ENCODE assay signal across 21 mouse cellular contexts in genomic region chr7:70438908-70439307, GRCm38 (mm10).
DNase-seq lines count a peak whose midpoint lies in the region.
"Had no signal": no experiment of that assay in that cellular context is flagged by ENCODE, and none has a peak within 500 bp of the region (broad histone marks: within the 10 kb centered on the region; RNA-seq: fewer than 3 reads in every experiment).

No protein-coding gene starts in this region.

- no peaks in the 10 kb centered on the region for H3K9me3 ChIP-seq in heart, embryonic 10.5 days
- H3K9me3 ChIP-seq: forebrain, embryonic 12.5 days; heart, embryonic 12.5 days; heart, embryonic 15.5 days; hindbrain, embryonic 10.5 days; hindbrain, embryonic 13.5 days; intestine, embryonic 15.5 days had no signal

- H3K27ac ChIP-seq in heart, embryonic 10.5 days = no peak overlapping the region
- H3K27ac ChIP-seq: forebrain, embryonic 12.5 days; gastrocnemius, adult 2 months; heart, embryonic 15.5 days; hindbrain, embryonic 10.5 days; hindbrain, embryonic 13.5 days; intestine, embryonic 15.5 days had no signal

- H3K36me3 ChIP-seq in heart, embryonic 10.5 days = no peaks in the 10 kb centered on the region
- H3K36me3 ChIP-seq: heart, embryonic 12.5 days; heart, embryonic 15.5 days; hindbrain, embryonic 10.5 days; hindbrain, embryonic 13.5 days; intestine, embryonic 15.5 days had no signal

- 94% methylated on average over 6 of the region's 6 CpGs for WGBS in heart, embryonic 10.5 days

- H3K27me3 ChIP-seq in heart, embryonic 10.5 days (ENCODE audit: insufficient read depth, poor library complexity, severe bottlenecking) = no peaks in the 10 kb centered on the region
- H3K27me3 ChIP-seq: forebrain, embryonic 12.5 days; heart, embryonic 12.5 days; heart, embryonic 15.5 days; hindbrain, embryonic 13.5 days; intestine, embryonic 15.5 days had no signal

- no peak overlapping the region for H3K4me3 ChIP-seq in heart, embryonic 10.5 days
- H3K4me3 ChIP-seq: forebrain, embryonic 12.5 days; gastrocnemius, adult 2 months; heart, embryonic 12.5 days; heart, embryonic 15.5 days; hindbrain, embryonic 10.5 days; hindbrain, embryonic 13.5 days; intestine, embryonic 15.5 days had no signal

- 0 out of 2 replicates have a peak, but pooled peaks cover under 1% of the 10 kb centered on the region for H3K4me1 ChIP-seq in heart, embryonic 10.5 days
- H3K4me1 ChIP-seq: forebrain, embryonic 12.5 days; heart, embryonic 15.5 days; hindbrain, embryonic 13.5 days; intestine, embryonic 15.5 days had no signal

- DNase-seq in NIH3T3 (ENCODE audit: low read depth) = peak; percentile 41
- peak; percentile 7 for DNase-seq in adipocyte (ENCODE audit: low spot score)
- peak; percentile 12 for DNase-seq in lung, postnatal 10 days
- no peak for DNase-seq in adrenal gland, adult 2 months
- no peak for DNase-seq in heart, embryonic 10.5 days (ENCODE audit: low spot score)
- DNase-seq in frontal cortex, postnatal 10 days (ENCODE audit: low spot score in 2 of 2) = no peak
- DNase-seq: adrenal gland, postnatal 14 days; cerebellum, adult 18-20 months; cerebellum, adult 9-10 months; cerebellum, postnatal 14 days; gastrocnemius, adult 2 months; gastrocnemius, postnatal 14 days; heart, adult 11 months; heart, postnatal 10 days; heart, postnatal 36 days had no signal

Comparison
In these comparisons a context has a peak if more than half of its experiments do, and no peak if none do; other contexts are left out.
1. DNase-seq: peak in NIH3T3 (single experiment), adipocyte (single experiment) and lung, postnatal 10 days (single experiment); none in adrenal gland, adult 2 months (single experiment), heart, embryonic 10.5 days (single experiment) and frontal cortex, postnatal 10 days (0 of 2).